Mouse (Mus musculus): ENCODE results near the gene Fam219b. TPM values are rescaled to one million over a fixed set of nuclear protein-coding genes. Genes with fewer than 3 reads are reported as not detected.

Fam219b gene
- polyA plus RNA-seq, 1 experiment from 2014 or later, result 13.3 TPM

DNA sequence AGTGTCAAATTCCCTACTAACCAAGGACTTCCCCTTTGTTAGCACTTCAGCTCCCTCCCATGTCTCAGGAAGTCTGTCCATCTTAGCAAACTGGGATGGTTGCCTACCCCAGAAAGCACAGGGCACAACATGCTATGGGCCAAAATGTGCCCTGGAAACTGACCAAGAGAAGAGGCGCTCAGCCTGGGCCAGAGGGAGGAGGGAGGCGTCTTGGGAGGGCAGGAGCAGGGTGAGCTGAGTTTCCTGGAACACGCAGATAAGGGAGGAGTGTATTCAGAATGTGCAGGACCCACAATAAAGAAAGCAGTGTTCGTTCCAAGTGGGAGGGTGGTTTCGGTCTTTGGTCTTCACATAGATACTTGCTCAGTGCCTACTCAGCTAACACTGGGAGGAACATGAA is 10.0 kb downstream of the Fam219b start:
- no peak for ATAC-seq (ENCODE audit: insufficient number of reproducible peaks, insufficient read depth, low FRiP score, low read depth)
- peaks cover 77% of the 10 kb centered on the region for H3K36me3 ChIP-seq (ENCODE audit: control insufficient read depth, insufficient read depth, low read length)
- H3K9ac ChIP-seq (ENCODE audit: low read length), result no peak overlapping the region
- H3K27ac ChIP-seq (replicated peaks in 1 of 2; ENCODE audit: control insufficient read depth in 1 of 2, insufficient read depth in 1 of 2, low read depth in 2 of 2, low read length in 2 of 2), result no peak overlapping the region
- WGBS, result 51% methylated on average over 5 of the region's 5 CpGs
- peaks cover 17 to 36% of the 10 kb centered on the region in 2 experiments for H3K4me1 ChIP-seq (ENCODE audit: control insufficient read depth in 2 of 2, insufficient read depth in 2 of 2, low read length in 2 of 2)
- H3K27me3 ChIP-seq (ENCODE audit: control insufficient read depth, insufficient read depth, low read length), result no peaks in the 10 kb centered on the region
- no peak overlapping the region for H3K4me2 ChIP-seq (ENCODE audit: low read length)
- no peaks in the 10 kb centered on the region for H3K9me3 ChIP-seq (ENCODE audit: control insufficient read depth, low read length)
- H3K4me3 ChIP-seq (ENCODE audit: control insufficient read depth in 1 of 2, insufficient read depth in 1 of 2, low read depth in 1 of 2, low read length in 2 of 2), result no peak overlapping the region

DNA sequence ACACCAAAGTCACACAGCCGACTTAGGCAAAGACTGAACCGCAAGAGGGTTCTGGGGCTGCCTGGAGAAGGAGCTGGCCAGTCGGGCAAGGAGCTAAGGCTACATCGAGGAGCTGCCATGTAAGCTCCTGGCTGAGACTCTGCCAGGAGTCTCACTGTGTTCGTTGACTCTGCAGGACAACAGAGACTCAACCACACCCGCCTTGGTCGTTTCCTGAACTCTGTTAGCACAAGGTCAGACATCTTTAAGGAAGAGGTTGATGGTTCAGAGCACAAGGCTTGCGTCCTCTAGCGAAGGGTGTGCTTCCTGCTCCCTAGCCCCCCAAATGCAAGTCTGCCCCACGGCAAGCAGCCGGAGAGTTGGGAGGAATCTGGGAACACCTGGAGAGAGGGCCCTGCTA is 10.5 kb downstream of the Fam219b start:
- Histone ChIP-seq H3K27ac (replicated peaks in 1 of 2; ENCODE audit: control insufficient read depth in 1 of 2, insufficient read depth in 1 of 2, low read depth in 2 of 2, low read length in 2 of 2) (no peak overlapping the region), H3K27me3 (ENCODE audit: control insufficient read depth, insufficient read depth, low read length) (no peaks in the 10 kb centered on the region), H3K9ac (ENCODE audit: low read length) (no peak overlapping the region), H3K36me3 (ENCODE audit: control insufficient read depth, insufficient read depth, low read length) (peaks cover 71% of the 10 kb centered on the region), H3K4me3 (ENCODE audit: control insufficient read depth in 1 of 2, insufficient read depth in 1 of 2, low read depth in 1 of 2, low read length in 2 of 2) (no peak overlapping the region), H3K4me1 (ENCODE audit: control insufficient read depth in 2 of 2, insufficient read depth in 2 of 2, low read length in 2 of 2) (peaks cover 17 to 36% of the 10 kb centered on the region in 2 experiments), H3K4me2 (ENCODE audit: low read length) (no peak overlapping the region), H3K9me3 (ENCODE audit: control insufficient read depth, low read length) (no peaks in the 10 kb centered on the region)
- 86% methylated on average over 11 of the region's 11 CpGs for WGBS
- ATAC-seq (ENCODE audit: insufficient number of reproducible peaks, insufficient read depth, low FRiP score, low read depth), result no peak

GRCm38 (mm10) chr9:57549186-57549585 is 11.9 kb downstream of the Fam219b start:
- no peak overlapping the region for H3K4me2 ChIP-seq (ENCODE audit: low read length)
- no peak for ATAC-seq (ENCODE audit: insufficient number of reproducible peaks, insufficient read depth, low FRiP score, low read depth)
- peak overlapping the region; percentile 8; the same call in 1 of the 2 replicates for H3K9ac ChIP-seq (ENCODE audit: low read length)
- WGBS, result 82% methylated on average over 4 of the region's 4 CpGs
- peak overlapping the region in 1 of 2 experiments; percentile 89; a peak in 1 of 4 replicates for H3K27ac ChIP-seq (replicated peaks in 1 of 2; ENCODE audit: control insufficient read depth in 1 of 2, insufficient read depth in 1 of 2, low read depth in 2 of 2, low read length in 2 of 2)
- no peaks in the 10 kb centered on the region for H3K9me3 ChIP-seq (ENCODE audit: control insufficient read depth, low read length)
- H3K36me3 ChIP-seq (ENCODE audit: control insufficient read depth, insufficient read depth, low read length), result peaks cover 58% of the 10 kb centered on the region
- no peaks in the 10 kb centered on the region for H3K27me3 ChIP-seq (ENCODE audit: control insufficient read depth, insufficient read depth, low read length)
- peaks cover 17 to 36% of the 10 kb centered on the region in 2 experiments for H3K4me1 ChIP-seq (ENCODE audit: control insufficient read depth in 2 of 2, insufficient read depth in 2 of 2, low read length in 2 of 2)
- no peak overlapping the region for H3K4me3 ChIP-seq (ENCODE audit: control insufficient read depth in 1 of 2, insufficient read depth in 1 of 2, low read depth in 1 of 2, low read length in 2 of 2)

DNA sequence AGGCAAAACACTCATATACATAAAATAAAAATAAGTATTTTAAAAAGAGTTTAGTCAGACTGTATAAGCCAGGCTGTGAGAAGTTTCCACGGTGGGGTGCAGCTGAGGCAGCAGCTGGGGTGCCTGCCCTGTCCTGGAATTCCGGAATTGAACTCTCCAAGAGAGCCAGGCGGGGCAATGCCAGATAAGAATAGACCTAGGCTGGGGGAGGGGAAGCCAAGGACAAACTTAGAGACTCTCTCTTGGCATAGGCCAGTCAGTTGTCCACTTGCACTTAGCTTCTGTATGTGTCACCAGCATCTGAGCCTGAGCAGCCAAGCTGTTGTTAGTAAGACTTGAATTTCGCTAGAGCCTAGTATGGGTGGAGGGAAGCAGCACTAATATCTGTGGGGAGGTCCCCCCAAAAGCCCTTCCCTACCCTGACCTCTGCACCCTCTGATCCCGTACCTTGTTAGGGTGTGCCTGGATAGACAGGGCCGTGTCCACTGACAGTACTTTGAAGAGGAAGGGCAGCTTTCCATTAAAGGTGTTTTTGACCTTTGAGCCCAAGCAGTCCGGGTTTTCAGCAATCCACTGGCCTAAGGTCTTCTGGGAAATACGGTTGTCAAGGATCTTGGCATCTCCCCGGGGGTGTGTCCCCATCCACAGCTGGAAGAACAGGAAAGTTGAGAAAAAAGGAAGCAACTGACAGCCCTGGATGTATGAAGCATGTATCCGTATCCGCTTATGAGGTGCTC is 13.0 kb downstream of the Fam219b start:
- peaks cover 47% of the 10 kb centered on the region for H3K36me3 ChIP-seq (ENCODE audit: control insufficient read depth, insufficient read depth, low read length)
- H3K4me2 ChIP-seq (ENCODE audit: low read length), result peak overlapping the region; percentile 47
- ATAC-seq (ENCODE audit: insufficient number of reproducible peaks, insufficient read depth, low FRiP score, low read depth), result peak; percentile 60
- WGBS, result 48% methylated on average over 11 of the region's 11 CpGs
- no peaks in the 10 kb centered on the region for H3K27me3 ChIP-seq (ENCODE audit: control insufficient read depth, insufficient read depth, low read length)
- peaks cover 17 to 36% of the 10 kb centered on the region in 2 experiments for H3K4me1 ChIP-seq (ENCODE audit: control insufficient read depth in 2 of 2, insufficient read depth in 2 of 2, low read length in 2 of 2)
- H3K4me3 ChIP-seq (ENCODE audit: control insufficient read depth in 1 of 2, insufficient read depth in 1 of 2, low read depth in 1 of 2, low read length in 2 of 2), result no peak overlapping the region
- peak overlapping the region; percentile 45; the same call in 1 of the 2 replicates for H3K9ac ChIP-seq (ENCODE audit: low read length)
- H3K27ac ChIP-seq (replicated peaks in 1 of 2; ENCODE audit: control insufficient read depth in 1 of 2, insufficient read depth in 1 of 2, low read depth in 2 of 2, low read length in 2 of 2), result peak overlapping the region; percentile 87 to 89
- H3K9me3 ChIP-seq (ENCODE audit: control insufficient read depth, low read length), result no peaks in the 10 kb centered on the region

GRCm38 (mm10) chr9:57552139-57552887 is 15.0 kb downstream of the Fam219b start, which contains the start of gene Mpi:
Gene Mpi, minus strand, starts transcription at chr9:57552763.
- WGBS, result under 1% methylated on average over 28 of the region's 28 CpGs
- H3K27me3 ChIP-seq (ENCODE audit: control insufficient read depth, insufficient read depth, low read length), result no peaks in the 10 kb centered on the region
- no peak for ATAC-seq (ENCODE audit: insufficient number of reproducible peaks, insufficient read depth, low FRiP score, low read depth)
- H3K27ac ChIP-seq (replicated peaks in 1 of 2; ENCODE audit: control insufficient read depth in 1 of 2, insufficient read depth in 1 of 2, low read depth in 2 of 2, low read length in 2 of 2), result peak within 1 kb of the TSS in 1 of 2 experiments; percentile 24; a peak in 2 of 4 replicates
- H3K9me3 ChIP-seq (ENCODE audit: control insufficient read depth, low read length), result no peaks in the 10 kb centered on the region
- H3K36me3 ChIP-seq (ENCODE audit: control insufficient read depth, insufficient read depth, low read length), result peaks cover 27% of the 10 kb centered on the region
- peak within 1 kb of the TSS; percentile 83 for H3K9ac ChIP-seq (ENCODE audit: low read length)
- H3K4me3 ChIP-seq (ENCODE audit: control insufficient read depth in 1 of 2, insufficient read depth in 1 of 2, low read depth in 1 of 2, low read length in 2 of 2), result peak within 1 kb of the TSS; percentile 65 to 75
- peaks cover 17 to 36% of the 10 kb centered on the region in 2 experiments for H3K4me1 ChIP-seq (ENCODE audit: control insufficient read depth in 2 of 2, insufficient read depth in 2 of 2, low read length in 2 of 2)
- peak within 1 kb of the TSS; percentile 73 for H3K4me2 ChIP-seq (ENCODE audit: low read length)

DNA sequence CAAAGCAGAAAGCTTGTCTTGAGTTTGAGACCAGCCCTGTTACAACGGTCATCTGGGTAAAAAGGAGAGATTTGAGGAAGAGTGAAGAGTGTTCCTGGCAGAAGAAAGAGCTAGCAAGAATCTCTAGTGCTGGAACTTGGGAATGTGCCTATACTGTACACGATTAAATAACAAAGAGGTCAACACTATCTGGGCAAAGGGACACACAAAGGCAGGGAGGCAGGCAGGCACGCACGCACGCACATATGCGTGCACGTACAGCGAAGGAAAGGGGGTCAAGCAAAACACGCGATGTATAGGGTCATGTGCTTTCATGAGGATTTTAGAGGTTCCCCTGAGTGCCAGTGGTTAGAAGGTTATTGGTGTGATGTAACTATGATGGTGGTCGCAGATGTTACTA is 15.8 kb downstream of the Fam219b start:
- Histone ChIP-seq H3K9me3 (ENCODE audit: control insufficient read depth, low read length) (no peaks in the 10 kb centered on the region), H3K9ac (ENCODE audit: low read length) (no peak overlapping the region), H3K27ac (replicated peaks in 1 of 2; ENCODE audit: control insufficient read depth in 1 of 2, insufficient read depth in 1 of 2, low read depth in 2 of 2, low read length in 2 of 2) (no peak overlapping the region), H3K27me3 (ENCODE audit: control insufficient read depth, insufficient read depth, low read length) (no peaks in the 10 kb centered on the region), H3K4me3 (ENCODE audit: control insufficient read depth in 1 of 2, insufficient read depth in 1 of 2, low read depth in 1 of 2, low read length in 2 of 2) (no peak overlapping the region), H3K4me2 (ENCODE audit: low read length) (peak overlapping the region; percentile 16; the same call in 1 of the 2 replicates), H3K4me1 (ENCODE audit: control insufficient read depth in 2 of 2, insufficient read depth in 2 of 2, low read length in 2 of 2) (peaks cover 17 to 29% of the 10 kb centered on the region in 2 experiments), H3K36me3 (ENCODE audit: control insufficient read depth, insufficient read depth, low read length) (peaks cover 19% of the 10 kb centered on the region)
- 68% methylated on average over 11 of the region's 11 CpGs for WGBS
- no peak for ATAC-seq (ENCODE audit: insufficient number of reproducible peaks, insufficient read depth, low FRiP score, low read depth)

DNA sequence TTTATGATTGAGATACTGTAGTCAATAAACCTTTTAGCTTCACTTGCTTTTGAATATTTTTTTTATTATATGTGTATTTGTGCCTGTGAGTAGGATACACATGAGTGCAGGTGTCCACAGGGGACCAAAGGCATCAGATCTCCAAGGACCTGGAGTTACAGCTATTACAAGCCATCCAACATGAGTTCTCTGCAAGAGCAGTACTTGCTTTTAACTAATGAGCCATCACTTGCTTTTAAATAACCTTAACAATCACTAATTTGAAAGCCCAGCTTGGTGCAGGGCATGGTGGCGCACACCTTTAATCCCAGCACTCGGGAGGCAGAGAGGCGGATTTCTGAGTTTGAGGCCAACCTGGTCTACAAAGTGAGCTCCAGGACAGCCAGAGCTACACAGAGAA is 17.4 kb downstream of the Fam219b start:
- Histone ChIP-seq H3K4me2 (ENCODE audit: low read length) (no peak overlapping the region), H3K4me1 (ENCODE audit: control insufficient read depth in 2 of 2, insufficient read depth in 2 of 2, low read length in 2 of 2) (peaks cover 12 to 17% of the 10 kb centered on the region in 2 experiments), H3K36me3 (ENCODE audit: control insufficient read depth, insufficient read depth, low read length) (0 out of 2 replicates have a peak, but pooled peaks cover 4% of the 10 kb centered on the region), H3K27me3 (ENCODE audit: control insufficient read depth, insufficient read depth, low read length) (no peaks in the 10 kb centered on the region), H3K9ac (ENCODE audit: low read length) (no peak overlapping the region), H3K4me3 (ENCODE audit: control insufficient read depth in 1 of 2, insufficient read depth in 1 of 2, low read depth in 1 of 2, low read length in 2 of 2) (no peak overlapping the region), H3K27ac (replicated peaks in 1 of 2; ENCODE audit: control insufficient read depth in 1 of 2, insufficient read depth in 1 of 2, low read depth in 2 of 2, low read length in 2 of 2) (no peak overlapping the region), H3K9me3 (ENCODE audit: control insufficient read depth, low read length) (no peaks in the 10 kb centered on the region)
- no peak for ATAC-seq (ENCODE audit: insufficient number of reproducible peaks, insufficient read depth, low FRiP score, low read depth)
- WGBS, result 58% methylated on average over 3 of the region's 3 CpGs

All from heart, embryonic 14.5 days (tissue).